Comparison of ENCODE assay signal across 9 mouse cellular contexts in the genomic region with DNA sequence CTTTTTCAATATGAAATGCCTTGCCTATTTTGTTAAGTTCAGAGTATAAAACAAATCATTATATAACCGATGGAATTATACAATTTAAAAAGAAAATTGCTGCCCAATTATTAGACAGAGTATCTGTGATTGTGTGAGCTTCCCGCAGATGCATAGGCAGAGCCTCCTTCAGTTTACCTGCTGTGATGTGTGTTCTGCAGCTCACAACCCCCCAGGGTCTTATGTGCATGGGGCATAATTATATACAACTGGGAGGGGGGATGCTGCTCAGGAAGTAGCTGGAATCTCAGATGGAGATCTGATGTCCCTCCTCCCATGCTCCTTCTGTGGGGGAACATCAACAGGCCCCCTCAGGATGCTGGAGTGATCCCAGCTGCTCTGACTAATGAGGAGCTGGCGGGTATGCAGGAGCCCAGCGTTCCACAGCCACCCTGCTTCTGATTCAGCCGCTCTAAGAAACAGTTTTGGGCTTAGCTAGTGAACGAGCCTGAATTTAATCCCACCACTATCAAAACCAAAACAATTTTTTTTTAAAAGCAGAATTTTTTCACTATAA. TPM values are rescaled to one million over a fixed set of nuclear protein-coding genes. Genes with fewer than 3 reads are reported as not detected.
DNase-seq lines count a peak whose midpoint lies in the region; ATAC-seq lines count a peak whose summit lies in the region.
"Had no signal": no experiment of that assay in that cellular context is flagged by ENCODE, and none has a peak within 500 bp of the region (broad histone marks: within the 10 kb centered on the region; RNA-seq: fewer than 3 reads in every experiment).

No protein-coding gene starts in this region.

- H3K4me3 ChIP-seq in embryonic facial prominence, embryonic 14.5 days (ENCODE audit: low read depth, low read length) = no peak overlapping the region
- H3K4me3 ChIP-seq in embryonic facial prominence, embryonic 10.5 days = no peak overlapping the region
- H3K4me3 ChIP-seq in lung, embryonic 15.5 days = no peak overlapping the region

- no peaks in the 10 kb centered on the region for H3K9me3 ChIP-seq in embryonic facial prominence, embryonic 14.5 days (ENCODE audit: control insufficient read depth, low read length)
- no peaks in the 10 kb centered on the region for H3K9me3 ChIP-seq in embryonic facial prominence, embryonic 10.5 days
- H3K9me3 ChIP-seq in lung, embryonic 15.5 days = no peaks in the 10 kb centered on the region

- H3K4me2 ChIP-seq in embryonic facial prominence, embryonic 14.5 days (ENCODE audit: low read depth, low read length) = no peak overlapping the region
- no peak overlapping the region for H3K4me2 ChIP-seq in lung, embryonic 15.5 days

- no peak overlapping the region for H3K27ac ChIP-seq in embryonic facial prominence, embryonic 14.5 days (replicated peaks; ENCODE audit: low read depth, low read length)
- H3K27ac ChIP-seq in embryonic facial prominence, embryonic 10.5 days (replicated peaks) = no peak overlapping the region
- H3K27ac ChIP-seq in lung, embryonic 15.5 days = no peak overlapping the region

- WGBS in embryonic facial prominence, embryonic 14.5 days = 49% methylated on average over 6 of the region's 6 CpGs
- 72% methylated on average over 6 of the region's 6 CpGs for whole genome bisulfite sequencing in embryonic facial prominence, embryonic 10.5 days
- WGBS in lung, embryonic 15.5 days = 47% methylated on average over 6 of the region's 6 CpGs

- H3K4me1 ChIP-seq in embryonic facial prominence, embryonic 14.5 days (ENCODE audit: control insufficient read depth, insufficient read depth, low read length) = no peaks in the 10 kb centered on the region
- 0 out of 2 replicates have a peak, but pooled peaks cover 3% of the 10 kb centered on the region for H3K4me1 ChIP-seq in embryonic facial prominence, embryonic 10.5 days
- H3K4me1 ChIP-seq in lung, embryonic 15.5 days = peaks cover 11% of the 10 kb centered on the region; the same call in 1 of the 2 replicates

- peak; percentile 76; the same call in 1 of the 2 replicates for ATAC-seq in embryonic facial prominence, embryonic 14.5 days (ENCODE audit: low read depth)
- ATAC-seq in lung, embryonic 15.5 days (ENCODE audit: borderline replicate concordance, extremely low read depth, low FRiP score, low TSS enrichment) = peak; percentile 78; the same call in 1 of the 2 replicates

- no peaks in the 10 kb centered on the region for H3K36me3 ChIP-seq in embryonic facial prominence, embryonic 14.5 days (ENCODE audit: control insufficient read depth, insufficient read depth, low read length)
- H3K36me3 ChIP-seq in embryonic facial prominence, embryonic 10.5 days (replicated peaks) = peaks cover 33% of the 10 kb centered on the region
- H3K36me3 ChIP-seq in lung, embryonic 15.5 days = no peaks in the 10 kb centered on the region

- DNase-seq in embryonic facial prominence, embryonic 14.5 days (ENCODE audit: low spot score) = peak; percentile 40
- DNase-seq in embryonic facial prominence, embryonic 10.5 days (ENCODE audit: low spot score) = no peak
- DNase-seq in lung, postnatal 36 days = no peak
- DNase-seq in layer of hippocampus, adult 8-10 months (ENCODE audit: low spot score in 2 of 2) = peak; percentile 59 to 73
- peak; percentile 64 for DNase-seq in right cerebral cortex, adult 18-20 months
- DNase-seq in thymus, postnatal 0 days (ENCODE audit: low spot score) = no peak
- no peak for DNase-seq in gastrocnemius, postnatal 10 days
- DNase-seq: cerebellum, postnatal 14 days had no signal

- no peak overlapping the region for H3K9ac ChIP-seq in embryonic facial prominence, embryonic 14.5 days (ENCODE audit: low read depth, low read length)
- H3K9ac ChIP-seq in lung, embryonic 15.5 days = no peak overlapping the region

- H3K27me3 ChIP-seq in embryonic facial prominence, embryonic 14.5 days (replicated peaks; ENCODE audit: control insufficient read depth, insufficient read depth, low read length) = no peaks in the 10 kb centered on the region
- no peaks in the 10 kb centered on the region for H3K27me3 ChIP-seq in embryonic facial prominence, embryonic 10.5 days (replicated peaks; ENCODE audit: low read depth, poor library complexity, severe bottlenecking)
- H3K27me3 ChIP-seq in lung, embryonic 15.5 days = no peaks in the 10 kb centered on the region

RNA-seq across cellular contexts. Expression of a gene that starts 19.4 kb away (rescaled TPM):
- 28.6 and 29.6 TPM in 2 replicates for polyA plus RNA-seq in embryonic facial prominence, embryonic 14.5 days (2014; fragmentation: Nextera tagmentation; extraction: Ambion mirVana)
- 25.1 and 26.6 TPM in 2 replicates for polyA plus RNA-seq in embryonic facial prominence, embryonic 10.5 days (2016; fragmentation: Nextera tagmentation; extraction: Ambion mirVana)
- 31.9 and 32.4 TPM in 2 replicates for polyA plus RNA-seq in lung, embryonic 15.5 days (2015; fragmentation: Nextera tagmentation; extraction: Ambion mirVana)
- 10 to 100 TPM; 21.5 to 24.6 (median 21.8) TPM for total RNA-seq in layer of hippocampus, adult 8-10 months (2022)
- polyA plus RNA-seq in thymus, postnatal 0 days (2015; fragmentation: Nextera tagmentation; extraction: Ambion mirVana) = 23.6 and 24.0 TPM in 2 replicates
- total RNA-seq in gastrocnemius, postnatal 10 days (2021) = 10 to 100 TPM; 23.4 to 25.3 TPM

RNA-seq across cellular contexts. Expression of a gene that starts 22.8 kb away (rescaled TPM):
- 27.3 and 30.9 TPM in 2 replicates for polyA plus RNA-seq in embryonic facial prominence, embryonic 14.5 days (2014; fragmentation: Nextera tagmentation; extraction: Ambion mirVana)
- 40.6 and 46.1 TPM in 2 replicates for polyA plus RNA-seq in embryonic facial prominence, embryonic 10.5 days (2016; fragmentation: Nextera tagmentation; extraction: Ambion mirVana)
- 43.4 and 44.1 TPM in 2 replicates for polyA plus RNA-seq in lung, embryonic 15.5 days (2015; fragmentation: Nextera tagmentation; extraction: Ambion mirVana)
- 10 to 100 TPM; 25.4 to 31.7 (median 28.6) TPM for total RNA-seq in layer of hippocampus, adult 8-10 months (2022)
- polyA plus RNA-seq in thymus, postnatal 0 days (2015; fragmentation: Nextera tagmentation; extraction: Ambion mirVana) = 27.3 and 30.3 TPM in 2 replicates
- 1 to 10 TPM; 6.1 to 6.2 TPM for total RNA-seq in gastrocnemius, postnatal 10 days (2021)

RNA-seq across cellular contexts. Expression of a gene that starts 51.3 kb away (rescaled TPM):
- 7.4 and 9.8 TPM in 2 replicates for polyA plus RNA-seq in embryonic facial prominence, embryonic 14.5 days (2014; fragmentation: Nextera tagmentation; extraction: Ambion mirVana)
- polyA plus RNA-seq in embryonic facial prominence, embryonic 10.5 days (2016; fragmentation: Nextera tagmentation; extraction: Ambion mirVana) = 8.3 and 8.5 TPM in 2 replicates
- 8.1 and 8.3 TPM in 2 replicates for polyA plus RNA-seq in lung, embryonic 15.5 days (2015; fragmentation: Nextera tagmentation; extraction: Ambion mirVana)
- 10 to 100 TPM; 18.5 to 22.8 (median 22.0) TPM for total RNA-seq in layer of hippocampus, adult 8-10 months (2022)
- 11.4 and 11.5 TPM in 2 replicates for polyA plus RNA-seq in thymus, postnatal 0 days (2015; fragmentation: Nextera tagmentation; extraction: Ambion mirVana)
- 1 to 10 TPM; 5.0 to 5.4 TPM for total RNA-seq in gastrocnemius, postnatal 10 days (2021)

Comparison
In these comparisons a context has a peak if more than half of its experiments do, and no peak if none do; other contexts are left out.
1. DNase-seq: peak in embryonic facial prominence, embryonic 14.5 days (single experiment), layer of hippocampus, adult 8-10 months (2 of 2) and right cerebral cortex, adult 18-20 months (single experiment); none in embryonic facial prominence, embryonic 10.5 days (single experiment), lung, postnatal 36 days (single experiment), thymus, postnatal 0 days (single experiment) and gastrocnemius, postnatal 10 days (single experiment).